Mouse (Mus musculus): ENCODE data around the gene Yaf2.

DNA sequence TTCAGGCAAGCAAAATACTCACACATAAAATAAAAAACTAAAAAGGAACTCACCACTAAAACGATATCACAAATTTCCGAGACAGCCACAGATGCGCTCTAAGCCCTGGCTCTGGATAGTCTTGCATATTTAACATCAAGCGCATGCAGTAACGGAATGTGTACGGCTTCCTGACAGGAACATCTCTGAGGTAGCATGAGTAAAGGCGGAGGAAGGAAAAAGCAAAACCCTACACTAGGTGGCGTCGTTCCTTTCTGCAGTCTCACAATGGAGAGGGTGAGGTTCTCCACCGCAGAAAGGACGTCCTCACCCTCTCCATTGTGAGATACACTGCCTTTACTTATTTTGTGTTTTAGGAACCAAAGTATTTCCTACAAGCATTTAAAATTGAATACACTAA, 53.4 kb downstream of the Yaf2 start:
- TF ChIP-seq CTCF (IDR thresholded peaks at IDR 0.05; ENCODE audit: low read depth) (peak; percentile 75), EP300 (IDR thresholded peaks at IDR 0.05; ENCODE audit: low read depth) (no peak)

All from liver, embryonic 14.5 days (tissue).